Mouse (Mus musculus) heart, adult 11 months (tissue): ENCODE measurements around the gene Tlk1.
"Not testable (repeated sequence)": the region's sequence is repeated elsewhere in the genome, so short reads cannot be mapped to it uniquely, and the experiment has no call there.

Source experiments
- DNase-seq: peaks from one replicate; pipeline ENCODE4 v3.0.0; 2022

Gene Tlk1

DNA sequence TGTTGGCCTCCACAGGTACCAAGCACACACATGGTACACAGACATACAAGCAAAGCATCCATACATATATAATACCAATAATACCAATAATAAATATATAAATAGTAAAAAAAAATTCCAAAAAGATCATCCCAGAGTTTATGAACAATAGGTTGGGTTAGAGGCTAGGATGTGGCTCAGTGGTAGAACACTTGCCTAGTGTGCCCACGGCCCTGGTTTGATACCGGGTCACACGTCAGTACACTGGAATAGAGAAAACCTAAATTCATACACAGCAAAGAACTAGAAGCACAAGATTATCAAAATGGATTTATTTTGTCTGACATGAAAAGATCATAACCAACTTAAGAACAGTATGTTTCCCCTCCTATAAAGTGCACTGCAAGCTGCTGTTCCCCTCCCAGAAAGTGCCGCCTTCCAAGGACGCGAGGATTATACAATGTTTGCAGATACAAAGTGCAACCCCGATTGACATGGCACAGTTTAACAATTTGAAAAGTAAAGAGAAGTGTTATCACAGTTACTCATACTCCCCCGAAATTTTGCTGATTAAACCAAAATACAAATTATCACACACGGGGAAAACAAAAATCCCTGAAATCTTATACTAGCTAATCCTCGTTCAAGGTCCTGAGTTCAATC lies 6.3 kb upstream of the Tlk1 start:
- DNase-seq: no peak

DNA sequence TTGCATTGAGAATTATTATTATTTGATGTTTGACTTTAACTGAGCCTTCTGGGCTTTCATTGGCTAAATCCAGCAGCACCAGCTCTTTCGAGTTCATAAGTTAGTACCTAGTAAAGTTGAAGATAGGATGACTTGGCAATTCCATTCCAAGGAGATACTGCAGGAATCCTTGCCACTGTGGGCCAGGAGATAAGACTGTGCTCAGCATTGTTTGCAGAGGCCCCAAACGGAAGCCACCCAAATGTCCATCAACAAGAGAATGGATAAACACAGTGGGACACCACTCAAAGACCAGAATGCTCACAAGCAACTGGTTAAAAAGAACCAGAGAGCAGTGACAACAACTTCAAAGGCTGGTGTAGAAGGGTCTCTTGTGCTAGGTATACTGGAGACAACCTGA lies 5.2 kb upstream of the Tlk1 start:
- DNase-seq: no peak

DNA sequence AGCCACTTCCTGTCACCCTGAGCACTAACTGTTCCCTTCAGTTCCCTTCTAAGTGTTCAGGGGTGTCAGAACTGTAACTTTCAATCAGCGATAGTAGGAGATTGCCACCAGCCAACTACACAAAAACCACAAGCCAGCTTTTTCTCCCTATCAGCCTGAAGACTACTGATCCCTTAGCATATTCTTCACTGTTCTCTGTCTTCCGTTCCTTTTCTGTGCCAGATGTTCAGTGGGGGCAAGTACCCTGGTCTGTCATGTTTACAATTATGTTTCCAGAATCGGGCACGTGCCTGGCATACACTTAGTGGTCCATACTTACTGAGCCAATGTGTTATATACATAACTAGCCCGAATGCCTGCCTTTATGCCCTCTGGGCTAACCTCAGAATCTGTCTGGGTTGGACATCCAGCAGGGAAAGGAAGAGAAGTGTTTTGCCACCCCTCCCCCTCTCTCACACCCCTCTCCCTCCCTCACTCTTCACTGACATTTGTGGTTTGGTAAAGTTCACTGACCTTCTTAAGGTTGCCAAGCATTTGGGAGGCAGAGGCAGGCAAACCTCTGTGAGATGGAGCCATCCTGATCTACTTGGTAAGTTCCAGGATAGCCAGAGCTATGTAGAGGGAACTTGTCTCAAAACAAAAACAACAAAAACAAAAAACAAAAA lies 4.5 kb upstream of the Tlk1 start:
- peak; percentile 84 for DNase-seq

DNA sequence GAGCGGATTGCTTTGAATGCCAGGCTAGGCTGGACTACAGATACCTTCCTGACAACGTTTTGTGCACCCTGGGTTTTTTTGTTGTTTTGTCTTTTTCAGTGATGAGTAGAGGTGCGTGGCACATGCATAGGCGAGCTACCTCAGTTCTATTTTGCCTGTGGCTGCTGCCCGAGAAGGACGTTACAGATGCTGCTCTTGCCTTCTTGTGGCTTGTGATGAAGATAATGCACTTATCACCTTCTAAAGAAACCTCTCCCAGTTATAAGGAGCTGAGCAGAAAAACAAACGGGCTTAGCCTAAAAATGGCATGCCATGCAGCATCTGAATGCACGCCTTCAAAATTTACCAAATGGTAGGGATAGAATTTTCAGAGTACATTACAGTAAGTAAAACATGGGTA lies 2.3 kb upstream of the Tlk1 start:
- no peak for DNase-seq

DNA sequence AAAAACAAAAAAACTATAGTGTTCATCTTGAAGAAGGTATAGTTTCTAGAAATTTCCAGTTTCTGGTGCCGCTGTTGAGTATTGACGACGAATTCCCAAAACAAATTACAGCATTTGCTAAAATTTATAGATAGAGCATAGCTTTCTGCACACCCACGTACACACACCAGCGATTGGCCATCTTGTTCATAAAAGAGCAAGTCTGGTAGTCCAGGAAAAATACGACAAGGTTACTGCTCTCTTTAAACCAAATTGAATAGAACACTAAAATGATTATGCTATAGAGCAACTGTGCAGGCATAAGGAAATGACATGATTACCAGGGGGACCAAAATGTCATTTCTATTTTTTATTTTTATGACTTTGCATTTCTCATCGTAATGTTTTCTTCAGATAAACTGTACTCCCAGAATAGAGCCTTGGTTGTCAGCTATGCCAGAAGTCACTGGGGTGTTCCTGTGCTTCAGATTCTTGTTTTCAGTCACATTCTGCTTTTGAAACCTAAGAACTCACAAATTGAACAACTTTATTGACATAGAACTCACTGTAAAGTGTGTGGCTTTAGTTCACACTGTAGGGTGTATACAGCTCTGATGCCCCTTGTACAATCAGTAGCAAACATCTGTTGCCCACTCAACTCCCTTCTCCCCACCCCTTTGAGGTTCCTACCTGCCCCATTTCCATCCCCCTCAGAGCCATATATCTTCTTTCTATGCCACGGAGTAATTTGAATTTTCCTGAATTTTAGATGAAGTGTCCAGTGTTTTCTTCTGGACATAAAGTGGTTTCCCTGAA lies 1.1 kb upstream of the Tlk1 start:
- DNase-seq: no peak

DNA sequence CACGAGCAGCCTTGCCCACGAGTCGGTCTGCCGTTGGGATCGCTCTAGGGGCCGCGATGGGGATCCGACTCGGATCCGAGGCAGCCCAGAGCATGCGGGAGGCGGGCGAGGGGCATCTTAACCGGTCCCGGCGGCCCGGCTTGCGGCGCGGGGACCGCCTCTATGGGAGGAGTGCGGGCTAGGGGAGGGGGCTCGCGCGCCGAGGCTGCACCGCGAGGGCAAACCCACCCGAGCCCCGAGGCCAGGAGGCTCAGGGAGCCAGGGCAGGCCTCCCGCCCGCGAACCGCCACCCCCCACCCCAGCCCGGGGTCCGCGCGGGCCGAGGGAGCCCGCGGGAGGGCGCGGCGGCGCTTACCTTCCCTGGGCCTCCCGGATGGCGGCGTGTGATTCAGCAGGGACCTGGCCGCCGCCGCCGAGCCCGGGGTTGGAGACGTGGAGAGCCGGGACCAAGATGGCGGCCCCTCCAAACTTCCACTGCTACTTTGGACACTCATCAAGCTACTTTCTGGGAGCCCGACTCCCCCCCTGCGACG lies 624 bp downstream of the Tlk1 start:
- peak; percentile 98 for DNase-seq

DNA sequence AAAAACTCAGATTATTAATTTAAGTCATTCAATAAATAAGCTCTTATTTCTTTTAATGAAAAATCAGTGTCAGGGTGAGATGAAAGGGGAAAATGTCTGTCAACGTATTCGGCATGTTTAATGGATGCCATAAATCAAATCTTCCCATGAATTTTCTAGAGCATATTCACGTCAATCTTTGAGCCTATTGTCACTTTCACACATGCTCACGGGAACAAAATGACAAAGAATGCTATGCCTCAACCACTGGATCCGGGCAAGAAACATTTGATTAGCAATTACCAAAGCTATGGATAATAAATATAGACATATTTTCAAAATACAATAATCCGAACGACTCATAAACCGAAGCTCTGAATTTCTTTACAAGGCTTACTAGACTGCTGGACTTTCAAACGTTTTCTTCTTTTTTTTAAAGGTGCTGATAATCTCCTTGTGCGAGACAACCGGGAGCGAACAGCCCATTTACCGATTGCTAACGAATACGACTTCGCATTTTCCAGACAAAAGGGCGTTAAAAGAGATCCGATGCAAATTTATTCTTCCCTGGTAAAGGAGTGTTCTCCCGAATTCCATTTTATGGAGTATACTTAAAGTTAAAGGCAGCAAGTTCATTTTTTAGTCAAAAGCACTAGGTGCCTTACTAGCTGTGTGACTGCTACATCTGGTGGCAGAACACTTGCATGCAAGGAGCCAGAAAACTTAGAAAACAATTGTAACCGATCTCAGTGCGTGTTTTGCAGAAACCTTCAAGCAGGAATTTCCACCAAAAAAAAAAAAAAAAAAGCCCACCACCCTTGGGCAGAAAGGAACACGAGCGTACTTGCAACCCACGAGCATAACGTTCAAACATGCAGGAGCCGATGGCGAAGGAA lies 1.4 kb downstream of the Tlk1 start:
- no peak for DNase-seq

DNA sequence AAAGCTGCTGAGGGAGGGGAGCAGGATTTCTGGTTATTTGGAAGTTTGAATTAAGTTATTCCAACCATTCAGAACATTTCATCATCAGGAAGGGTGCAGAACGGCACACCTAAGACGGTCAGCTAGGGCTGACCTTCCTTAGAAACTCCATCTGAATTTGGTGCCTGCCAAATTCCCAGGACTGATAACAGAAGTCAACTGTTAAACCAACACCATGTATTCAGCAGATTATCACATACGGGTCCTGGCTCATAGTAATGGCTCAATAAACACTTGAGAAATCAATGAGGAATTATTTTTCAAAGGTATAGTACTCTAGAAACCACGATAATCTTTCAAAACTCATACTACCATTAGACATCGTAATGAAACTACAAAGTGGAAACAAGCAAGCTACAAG lies 2.1 kb downstream of the Tlk1 start:
- no peak for DNase-seq

DNA sequence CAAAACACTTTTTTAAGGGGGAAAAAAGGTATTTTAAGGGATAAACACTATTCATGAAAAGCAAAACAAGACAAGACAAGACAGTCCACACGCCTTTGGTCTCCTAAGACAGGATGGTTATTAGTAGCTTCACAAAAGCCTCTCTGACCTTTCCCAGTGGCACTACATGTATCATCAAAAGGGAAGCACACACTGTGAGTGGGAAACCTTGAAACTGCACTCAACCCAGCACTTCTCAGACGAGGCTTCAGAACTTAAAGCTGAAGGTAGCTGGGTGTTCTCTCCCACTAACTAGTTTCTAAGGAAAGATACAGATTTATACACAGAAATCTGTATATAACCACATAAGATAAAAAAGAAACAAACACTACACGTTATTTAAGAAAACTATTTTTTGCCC lies 8.6 kb downstream of the Tlk1 start:
- no peak for DNase-seq

DNA sequence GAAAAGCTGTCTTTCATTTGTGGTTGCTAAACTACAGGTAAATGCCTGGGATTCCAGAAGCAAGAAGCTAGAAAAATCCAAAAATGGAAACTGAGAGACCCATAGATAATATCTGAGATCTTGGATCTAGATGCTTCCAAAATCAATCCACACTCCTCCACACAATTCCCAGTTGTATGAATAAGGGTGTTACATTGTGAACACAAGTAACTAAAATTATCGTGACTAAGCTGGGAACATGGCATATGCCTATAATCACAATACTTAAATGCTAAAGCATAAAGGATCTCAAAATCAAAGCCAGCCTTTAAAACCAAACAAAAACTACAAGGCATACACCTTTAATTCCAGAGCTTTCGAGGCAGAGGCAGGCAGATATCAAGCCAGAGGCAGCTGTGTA lies 9.5 kb downstream of the Tlk1 start:
- no peak for DNase-seq

DNA sequence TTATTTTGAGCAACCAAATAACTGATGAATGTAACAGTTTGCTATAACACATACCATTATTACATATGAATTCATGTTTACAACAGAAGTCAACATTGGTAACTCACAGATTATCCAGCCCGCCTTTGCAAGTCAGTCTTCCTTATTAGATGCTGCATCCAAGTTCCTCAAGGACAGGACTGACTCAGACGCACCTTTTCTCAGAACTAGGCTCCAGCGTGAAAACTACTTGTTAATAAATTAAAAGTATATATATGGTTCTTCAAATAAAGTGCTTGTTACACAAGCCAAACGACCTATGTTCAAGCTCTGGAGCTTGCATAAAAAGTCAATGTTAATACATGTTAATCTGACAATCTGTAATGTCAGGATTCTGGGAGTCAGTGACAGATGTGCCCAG lies 11.9 kb downstream of the Tlk1 start:
- DNase-seq: no peak

DNA sequence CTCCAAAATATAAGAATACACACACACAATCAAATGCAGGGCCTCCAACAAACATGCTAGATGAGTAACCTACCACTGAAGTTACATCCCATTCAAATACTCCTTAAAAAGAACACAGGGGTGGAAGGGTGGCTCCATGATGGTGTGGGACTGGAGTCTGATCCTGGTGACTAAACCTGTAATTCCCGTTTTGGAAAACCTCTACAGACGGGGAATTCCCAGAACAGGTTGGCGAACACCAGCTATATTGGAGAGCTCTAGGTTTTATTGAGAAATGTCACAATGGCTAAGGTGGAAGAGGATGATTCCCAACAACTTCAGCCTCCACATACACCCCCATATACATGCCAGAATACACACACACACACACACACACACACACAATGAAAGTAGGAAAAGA lies 14.1 kb downstream of the Tlk1 start:
- no peak for DNase-seq

DNA sequence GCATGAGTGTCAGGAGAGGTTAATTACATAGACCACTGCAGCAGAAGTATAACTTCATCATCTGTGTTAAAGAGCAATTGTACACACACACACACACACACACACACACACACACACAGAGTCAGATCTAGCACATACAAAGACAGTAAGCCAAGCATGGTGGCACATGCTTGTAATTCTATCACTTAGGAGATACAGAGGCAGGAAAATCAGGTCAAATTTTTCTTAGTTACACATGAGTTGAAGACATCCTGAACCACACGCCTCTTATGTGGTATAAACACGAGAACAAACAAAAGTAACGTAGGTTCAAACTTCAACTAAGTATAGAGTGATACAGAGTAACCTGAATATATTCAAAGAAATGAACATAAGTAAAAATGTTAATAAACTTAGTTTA lies 15.6 kb downstream of the Tlk1 start:
- no peak for DNase-seq

DNA sequence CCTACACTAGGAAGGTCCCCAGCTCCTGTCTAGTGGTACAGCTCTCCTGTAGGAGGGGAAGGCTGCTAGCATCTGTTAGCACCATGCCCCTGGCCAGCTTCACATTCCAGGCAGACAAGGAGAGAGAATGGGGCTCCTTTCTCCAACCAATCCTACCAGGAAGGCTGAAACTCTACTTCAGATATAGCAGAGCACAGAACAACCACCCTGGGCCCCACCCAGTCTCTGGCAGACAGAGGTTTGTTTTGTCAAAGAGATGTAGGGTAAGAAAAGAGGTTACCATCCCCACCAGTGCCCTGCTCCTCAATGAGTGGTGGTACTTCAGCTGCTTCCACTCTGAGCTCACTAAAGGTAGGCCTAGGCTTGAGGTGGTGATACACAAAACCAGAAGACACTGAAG lies 16.8 kb downstream of the Tlk1 start:
- no peak for DNase-seq

DNA sequence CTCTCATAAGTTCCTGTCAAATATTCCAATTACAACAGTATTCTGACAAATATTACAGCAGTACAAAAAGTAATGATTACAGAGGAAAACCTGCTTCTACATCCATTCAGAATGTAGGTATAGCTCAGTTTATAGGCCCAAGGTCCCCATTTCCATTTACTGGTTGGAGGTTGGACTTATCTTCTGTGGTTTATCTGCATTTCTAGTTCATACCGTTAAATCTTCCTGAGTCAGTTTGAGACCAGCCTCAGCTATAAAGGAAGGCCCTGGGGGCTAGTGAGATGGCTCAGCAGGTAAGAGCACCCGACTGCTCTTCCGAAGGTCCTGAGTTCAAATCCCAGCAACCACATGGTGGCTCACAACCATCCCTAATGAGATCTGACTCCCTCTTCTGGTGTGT lies 17.9 kb downstream of the Tlk1 start:
- DNase-seq: not testable (repeated sequence)

DNA sequence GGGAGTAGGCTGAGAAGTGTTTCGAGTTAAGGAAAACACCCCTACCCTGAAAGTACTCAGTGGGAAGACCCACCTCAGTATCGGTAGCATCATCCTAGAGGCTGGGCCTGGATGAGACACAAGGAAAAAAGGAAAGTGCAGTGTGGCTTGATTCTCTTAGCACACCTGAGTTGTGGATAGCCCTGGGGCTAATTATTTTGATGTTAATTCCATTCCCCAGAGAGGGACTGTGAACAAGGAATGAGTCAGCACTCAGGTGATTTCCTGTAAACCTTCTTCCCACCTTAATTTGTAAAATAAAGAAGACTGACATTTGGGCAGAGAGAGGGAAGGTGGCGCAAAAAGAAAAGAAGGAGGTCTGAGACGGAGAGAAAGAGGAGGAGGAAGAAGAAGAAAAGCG lies 19.5 kb downstream of the Tlk1 start:
- no peak for DNase-seq

DNA sequence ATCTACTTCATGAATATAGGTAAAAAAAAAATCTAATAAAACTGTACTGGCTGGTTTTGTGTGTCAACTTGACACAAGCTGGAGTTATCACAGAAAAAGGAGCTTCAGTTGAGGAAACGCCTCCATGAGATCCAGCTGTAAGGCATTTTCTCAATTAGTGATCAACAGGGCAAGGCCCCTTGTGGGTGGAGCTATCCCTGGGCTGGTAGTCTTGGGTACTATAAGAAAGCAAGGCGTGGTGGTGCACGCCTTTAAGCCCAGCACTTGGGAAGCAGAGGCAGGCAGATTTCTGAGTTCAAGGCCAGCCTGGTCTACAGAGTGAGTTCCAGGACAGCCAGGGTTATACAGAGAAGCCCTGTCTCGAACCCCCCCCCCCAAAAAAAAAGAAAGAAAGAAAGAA lies 21.8 kb downstream of the Tlk1 start:
- not testable (repeated sequence) for DNase-seq

DNA sequence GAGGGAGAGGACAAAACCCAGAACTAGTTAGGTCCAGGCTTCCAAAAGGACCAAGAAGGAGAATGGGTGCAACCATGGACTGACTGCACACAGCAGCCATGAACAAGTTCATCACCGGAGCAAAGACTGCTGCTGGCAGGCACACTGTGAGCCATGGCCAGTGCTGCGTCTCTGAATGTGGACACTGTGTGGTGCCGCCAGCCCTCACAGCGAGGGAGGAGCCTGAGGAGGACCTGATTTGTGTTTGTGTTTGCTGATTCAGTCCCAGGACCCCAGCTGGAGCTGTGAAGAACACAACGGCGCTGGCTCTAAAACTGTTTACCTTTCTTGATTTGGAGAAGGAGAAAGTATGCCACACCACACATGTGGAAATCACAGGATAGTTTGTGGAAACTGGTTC lies 22.9 kb downstream of the Tlk1 start:
- peak; percentile 90 for DNase-seq

DNA sequence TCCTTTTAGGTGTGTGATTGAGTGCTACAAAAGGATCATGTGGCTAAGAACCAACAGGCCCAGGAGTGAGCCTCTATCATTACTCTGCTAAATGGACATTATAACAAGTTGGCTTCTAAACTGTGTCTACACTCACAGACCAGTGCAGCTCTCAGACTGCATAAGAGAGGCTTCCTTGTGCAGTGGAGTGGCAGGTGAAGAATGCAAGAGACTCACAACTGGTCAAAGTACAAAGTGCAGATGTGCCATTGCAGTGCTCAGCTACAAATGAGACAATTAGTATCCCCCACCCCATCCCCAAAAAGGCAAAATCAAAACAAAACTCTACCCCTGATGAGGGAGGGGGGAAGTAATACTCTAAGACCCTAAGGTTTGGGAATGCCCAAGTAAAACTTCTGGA lies 24.0 kb downstream of the Tlk1 start:
- DNase-seq: no peak

DNA sequence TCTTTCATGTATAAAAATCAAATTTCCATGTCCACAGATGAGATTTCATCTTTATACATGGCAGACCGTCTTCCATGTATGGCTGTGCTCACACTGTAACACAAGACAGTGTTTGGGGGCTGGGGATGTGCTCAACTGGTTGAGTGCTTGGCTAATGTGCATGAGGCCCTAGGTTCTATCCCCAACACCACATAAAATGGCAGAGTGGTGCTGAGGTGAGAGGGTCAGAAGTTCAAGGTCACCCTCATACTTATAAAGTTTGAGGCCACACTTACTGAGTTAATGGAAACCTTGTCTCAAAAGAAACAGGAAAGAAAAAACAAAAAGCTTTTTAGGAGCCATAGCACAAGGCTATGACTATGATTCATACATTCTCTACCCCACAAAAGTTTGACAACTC lies 25.1 kb downstream of the Tlk1 start:
- no peak for DNase-seq

DNA sequence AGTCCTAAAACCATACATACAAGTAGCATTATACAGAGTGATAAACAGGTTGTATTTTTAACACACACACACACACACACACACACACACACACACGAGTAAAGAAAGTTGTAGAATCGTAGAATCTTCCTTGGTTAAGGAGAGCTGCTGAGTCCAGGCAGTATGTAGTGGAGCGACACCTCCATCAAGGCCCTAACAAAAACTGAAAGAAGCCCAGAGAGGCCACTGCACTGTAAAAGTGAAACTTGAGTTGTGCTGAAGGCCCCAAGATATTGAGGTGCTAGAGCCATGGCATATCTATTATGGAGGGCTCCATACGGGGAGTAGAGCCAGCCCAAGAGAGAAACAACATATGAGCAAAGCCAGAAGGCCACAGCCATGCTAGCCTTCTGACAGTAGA lies 32.3 kb downstream of the Tlk1 start:
- DNase-seq: no peak

DNA sequence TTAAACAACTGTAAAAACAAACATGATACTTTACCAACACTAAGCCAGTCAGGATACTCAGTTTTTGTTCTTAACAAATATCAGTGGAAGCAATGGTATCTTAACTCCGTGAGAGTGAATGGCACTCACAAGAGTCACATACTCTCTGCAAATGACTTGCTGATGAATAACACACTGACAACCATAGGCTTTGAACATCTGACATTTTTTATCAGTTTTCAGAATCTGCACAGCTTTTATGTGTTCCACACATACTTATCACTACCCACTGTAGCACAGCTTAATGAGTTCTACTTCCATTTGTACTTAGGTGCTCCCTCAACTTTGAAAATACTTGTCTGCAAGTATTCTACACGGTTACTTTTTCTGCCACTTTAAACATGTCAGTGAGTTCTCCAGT lies 35.3 kb downstream of the Tlk1 start:
- no peak for DNase-seq

DNA sequence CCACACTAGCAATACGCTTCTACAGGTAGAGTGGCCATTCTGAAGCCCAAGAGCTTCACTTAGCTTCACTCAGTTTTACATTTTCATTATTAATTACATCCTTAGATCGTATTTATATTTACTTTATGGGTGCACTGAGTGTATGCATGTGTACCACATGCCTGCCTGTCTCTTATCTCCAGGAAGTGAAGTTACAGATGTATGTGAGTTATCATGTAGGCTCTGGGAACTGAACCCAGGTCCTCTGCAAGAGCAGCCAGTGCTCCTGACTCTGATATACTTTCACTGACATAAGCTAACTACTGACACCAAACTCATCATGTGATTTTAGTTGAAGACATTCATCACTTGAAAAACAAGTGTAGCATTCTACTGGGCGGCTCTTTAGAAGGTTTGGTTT lies 36.2 kb downstream of the Tlk1 start:
- no peak for DNase-seq
